Mouse (Mus musculus): ENCODE measurements around the gene Psd.

Psd gene

DNA sequence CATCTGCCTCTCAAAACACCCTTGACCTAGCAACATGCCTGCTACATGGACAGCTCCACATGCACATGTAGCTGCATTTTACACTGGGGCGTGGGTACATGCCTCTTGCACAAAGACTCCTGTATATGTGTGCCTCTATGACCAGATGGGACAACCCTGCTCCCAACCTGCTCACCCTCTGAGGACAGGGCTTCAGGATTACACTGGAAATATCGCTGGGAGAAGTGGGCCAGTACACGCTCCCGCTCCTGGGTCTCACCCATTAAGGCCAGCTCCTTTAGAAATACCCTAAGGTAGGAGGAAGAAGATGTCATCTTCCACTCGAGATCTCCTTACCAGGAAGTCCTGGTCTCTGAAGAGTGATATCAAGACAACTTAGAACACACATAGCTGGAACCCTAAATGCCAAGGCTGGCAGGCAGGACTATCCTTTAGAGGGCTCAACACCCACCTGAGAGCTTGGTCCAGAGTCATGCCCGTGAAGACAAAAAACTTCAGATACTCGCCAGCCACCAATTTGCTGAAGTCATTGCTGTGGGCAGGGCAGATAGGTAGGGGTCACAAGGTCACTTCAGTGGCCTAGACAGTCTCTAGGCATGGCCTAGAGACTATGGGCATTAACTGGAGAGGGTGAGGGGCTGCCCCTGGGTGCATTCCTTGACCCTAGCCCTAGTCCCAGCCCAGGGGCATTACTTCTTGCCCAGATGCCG lies 6.7 kb downstream of the Psd start:
- DNase-seq (ENCODE audit: low spot score in 2 of 2), result no peak

DNA sequence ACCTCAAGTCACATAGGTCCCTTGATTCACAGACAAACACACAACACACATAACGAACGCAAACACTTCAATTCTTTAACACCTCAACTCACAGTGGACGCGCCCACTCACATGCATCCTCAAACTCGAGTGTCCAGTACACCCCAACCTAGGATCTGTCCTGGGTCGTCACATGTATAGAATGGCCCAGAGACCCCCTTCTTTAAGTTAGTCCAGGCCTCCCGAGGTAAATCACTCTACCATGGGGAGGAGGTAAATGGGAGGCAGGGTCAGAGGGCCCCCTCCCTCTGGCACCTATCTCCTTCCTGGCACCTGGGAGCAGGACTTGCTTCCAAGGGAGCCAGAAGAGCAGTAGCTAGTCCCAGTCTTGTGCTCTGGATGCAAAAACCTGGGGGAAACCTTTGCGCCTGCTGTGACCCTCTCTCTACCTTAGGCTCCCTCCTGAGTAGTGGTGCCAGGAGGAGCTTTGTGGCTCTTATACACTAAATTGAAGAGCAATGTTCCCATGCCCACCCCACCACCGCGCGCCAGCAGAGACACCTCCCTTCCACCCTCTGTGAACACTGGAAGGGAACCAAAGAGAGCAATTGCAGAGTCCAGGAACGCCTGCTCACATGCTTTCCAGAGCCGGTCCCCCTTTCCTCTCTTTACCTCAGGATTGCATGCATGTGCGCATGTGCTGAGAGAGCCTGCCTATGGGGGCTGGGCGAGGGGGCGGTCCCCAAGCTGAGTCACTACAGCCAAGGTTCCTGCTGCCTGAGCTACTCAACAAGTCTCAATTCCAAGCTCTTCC lies 8.2 kb downstream of the Psd start:
- DNase-seq (ENCODE audit: low spot score in 2 of 2), result peak; percentile 73 to 82

DNA sequence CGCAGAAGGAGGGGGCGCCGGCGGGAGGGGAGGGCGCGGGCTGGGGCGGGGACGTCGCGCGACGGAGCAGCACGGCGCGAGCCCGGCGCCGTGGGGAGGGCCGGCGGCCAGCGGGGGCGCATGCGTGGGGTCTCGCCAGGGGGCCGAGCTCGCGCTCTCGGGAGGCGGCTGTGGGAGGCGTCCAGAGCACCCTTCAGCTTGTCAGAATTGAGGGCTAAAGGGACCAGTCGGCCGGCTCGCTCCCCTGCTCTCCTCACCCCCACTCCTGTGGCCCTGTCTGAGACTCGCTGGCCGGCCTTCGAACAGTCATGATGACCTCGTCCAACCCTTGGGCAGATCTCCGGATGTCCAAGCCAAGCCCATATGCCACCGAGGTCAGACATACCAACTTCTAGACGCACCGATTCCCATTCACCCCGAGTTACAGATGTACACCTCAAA lies 8.9 kb downstream of the Psd start:
- peak; percentile 64 for DNase-seq (ENCODE audit: low spot score in 2 of 2)

DNA sequence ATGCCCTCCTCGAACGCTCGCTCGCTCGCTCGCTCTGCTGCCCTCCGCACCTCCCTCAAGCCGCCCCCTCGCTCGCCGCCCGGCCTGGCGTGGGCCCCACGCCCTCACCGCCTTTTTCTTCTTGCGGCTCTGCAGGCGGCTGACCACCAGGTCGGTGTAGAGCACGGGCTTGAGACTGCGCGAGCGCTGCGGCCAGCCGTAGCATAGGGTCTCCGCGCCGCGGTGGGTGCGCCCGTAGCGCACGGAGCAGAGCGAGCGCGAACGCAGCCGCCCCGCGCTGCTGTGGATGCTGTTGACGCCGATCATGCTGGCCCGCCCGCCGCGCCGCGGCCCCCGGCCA lies 9.4 kb downstream of the Psd start:
- peak in 1 of 2 experiments; percentile 18 for DNase-seq (ENCODE audit: low spot score in 2 of 2)

DNA sequence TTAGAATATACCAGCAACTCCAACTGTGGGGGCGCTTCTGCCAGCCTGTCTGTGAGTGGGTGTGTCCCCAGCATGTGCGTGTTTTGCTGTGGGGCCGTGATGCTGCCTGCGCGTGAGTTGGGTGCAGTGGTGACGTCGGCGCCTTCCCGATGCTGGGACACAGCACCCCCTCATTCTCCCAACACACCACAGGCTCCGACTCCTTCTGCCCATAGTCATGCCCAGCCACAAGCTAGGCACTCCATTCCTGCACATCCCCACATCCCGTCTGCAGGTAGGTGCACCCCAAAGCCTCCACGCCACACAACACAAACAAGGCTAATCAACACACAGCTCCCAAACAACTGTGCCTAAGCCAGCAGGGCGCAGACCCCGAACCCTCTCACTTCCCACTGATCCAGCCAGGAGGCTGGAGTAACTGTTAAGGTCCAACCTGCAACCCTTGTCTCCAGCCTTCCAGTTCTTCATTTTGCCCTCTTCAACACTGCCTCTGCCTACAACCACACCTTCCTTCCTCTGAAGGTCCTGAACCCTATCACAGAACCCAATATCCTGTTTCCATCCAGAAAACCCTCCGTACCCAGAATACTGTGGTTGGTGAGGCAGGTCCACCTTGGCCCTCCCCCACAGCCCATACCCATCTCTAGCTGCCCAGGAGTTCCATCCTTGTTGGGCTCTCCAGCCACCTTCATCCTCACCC lies 10.0 kb downstream of the Psd start:
- DNase-seq (ENCODE audit: low spot score in 2 of 2), result peak in 1 of 2 experiments; percentile 18

DNA sequence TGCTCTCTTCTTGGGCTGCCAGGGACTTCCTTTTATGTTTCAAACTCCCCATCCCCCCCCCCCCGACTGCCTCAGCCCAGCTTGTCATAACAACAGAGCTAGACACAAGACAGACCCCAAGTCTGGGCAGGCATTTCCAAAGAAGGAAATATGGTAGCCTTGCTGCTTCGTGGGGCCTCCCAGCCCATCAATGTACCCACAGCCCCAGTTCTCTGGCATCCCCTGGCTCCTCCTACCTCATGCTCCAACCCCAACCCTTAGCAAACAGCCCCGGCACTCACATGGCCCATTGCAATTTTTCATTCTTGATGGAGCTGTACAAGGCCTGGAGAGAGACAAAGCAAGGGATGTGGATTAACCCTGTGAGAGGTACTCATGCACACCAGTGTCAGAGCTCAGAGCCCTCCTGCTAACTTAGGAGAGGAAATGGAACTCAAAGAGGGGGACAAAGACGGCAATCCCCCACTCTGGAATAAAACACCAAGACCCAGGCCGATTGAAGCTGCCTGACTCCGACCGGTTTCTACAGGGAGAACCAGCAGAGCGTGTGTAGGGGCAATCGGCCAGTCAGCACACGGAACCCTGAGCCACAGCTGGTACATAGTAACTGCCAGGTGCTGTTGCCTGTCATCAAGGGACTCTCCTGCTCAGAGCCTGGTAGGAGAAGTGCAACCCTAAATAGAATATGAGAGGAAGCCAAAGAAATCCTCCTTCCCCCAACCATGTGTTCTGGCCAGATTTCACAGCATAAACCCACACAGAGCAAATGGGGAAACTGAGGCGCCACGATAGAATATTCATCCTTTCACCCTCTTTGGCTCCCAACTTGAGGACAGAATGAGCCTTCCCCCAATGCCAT lies 11.0 kb downstream of the Psd start:
- peak in 1 of 2 experiments; percentile 19 for DNase-seq (ENCODE audit: low spot score in 2 of 2)

DNA sequence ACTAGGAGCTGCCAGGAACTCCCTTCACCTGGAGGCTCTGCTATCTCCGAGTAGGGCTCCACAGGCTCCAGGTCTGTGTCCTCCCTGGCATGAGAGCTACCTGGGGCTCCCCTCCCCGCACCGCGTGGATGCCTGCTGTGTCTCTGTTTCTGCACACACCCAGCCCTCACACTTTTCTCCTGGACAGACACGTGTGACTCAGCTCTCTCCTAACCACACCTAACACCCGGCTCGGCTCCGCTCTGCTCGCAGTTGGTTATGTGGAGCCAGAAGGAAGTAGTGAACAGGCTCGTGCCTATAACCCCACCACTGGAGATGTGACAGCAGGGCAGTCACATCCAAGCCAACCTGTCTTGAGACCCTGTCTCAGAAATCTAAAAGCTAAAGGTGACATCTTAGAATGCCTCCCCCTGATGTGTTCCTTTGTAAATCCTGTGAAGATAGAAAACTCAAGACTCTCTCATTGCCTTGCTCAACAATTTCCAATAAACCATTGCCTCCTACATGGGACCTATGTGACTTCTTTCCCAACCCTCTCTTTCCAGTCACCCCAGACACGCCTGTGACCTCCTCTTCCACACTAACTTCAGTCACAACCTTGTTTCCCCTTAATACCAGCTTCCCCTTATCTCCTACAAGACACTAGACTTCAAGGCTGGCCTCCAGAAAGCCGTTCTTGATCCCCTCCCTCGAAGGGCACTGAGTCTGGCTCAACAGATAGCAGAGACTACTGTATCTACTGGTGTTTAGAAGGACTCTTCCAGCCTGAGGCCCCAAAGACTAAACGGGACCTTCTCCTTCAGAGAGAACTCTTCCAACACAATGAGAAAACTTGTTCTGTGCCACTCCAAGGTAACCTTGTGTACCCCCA lies 11.8 kb downstream of the Psd start:
- peak in 1 of 2 experiments; percentile 17 for DNase-seq (ENCODE audit: low spot score in 2 of 2)

DNA sequence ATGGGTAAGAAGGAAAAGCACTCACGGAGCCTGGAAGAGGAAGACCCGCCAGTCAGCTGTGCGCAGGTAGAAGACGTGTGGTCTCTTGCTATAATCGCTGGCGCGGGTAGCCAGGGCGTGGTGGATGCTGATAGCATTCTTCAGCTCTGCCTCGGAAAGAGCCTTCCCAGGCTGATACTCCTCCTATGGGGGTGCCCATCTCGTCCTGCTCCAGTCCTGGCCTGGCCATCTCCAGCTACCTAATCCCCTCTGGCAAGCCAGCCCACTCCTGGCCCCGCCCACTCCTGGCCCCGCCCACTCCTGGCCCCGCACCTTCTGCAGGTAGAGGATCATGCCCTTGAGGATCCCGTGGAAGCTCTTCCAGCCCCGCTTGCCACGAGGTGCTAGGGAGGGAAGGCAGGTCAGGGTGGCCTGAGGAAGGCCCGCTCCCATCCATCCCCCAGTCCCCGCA lies 12.8 kb downstream of the Psd start:
- DNase-seq (ENCODE audit: low spot score in 2 of 2), result peak in 1 of 2 experiments; percentile 59

DNA sequence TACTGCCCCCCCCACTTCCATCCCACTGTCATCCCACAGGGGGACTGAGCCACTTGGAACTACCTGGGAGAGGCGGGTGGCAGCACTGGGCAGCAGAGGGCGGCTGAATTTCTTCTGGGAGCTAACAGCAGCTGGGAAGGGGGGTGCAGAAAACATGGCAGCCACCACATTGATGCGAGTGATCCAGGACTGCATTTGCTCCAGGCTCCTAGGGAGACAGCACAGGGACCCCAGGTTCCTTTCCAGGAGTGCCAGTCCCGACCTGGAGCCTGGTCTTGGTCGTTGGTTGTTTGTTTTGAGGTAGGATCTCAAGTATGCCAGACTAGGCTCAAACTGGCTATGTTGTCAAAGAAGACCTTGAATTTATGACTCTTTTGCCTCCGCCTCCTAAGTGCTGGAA lies 13.4 kb downstream of the Psd start:
- DNase-seq (ENCODE audit: low spot score in 2 of 2), result no peak

DNA sequence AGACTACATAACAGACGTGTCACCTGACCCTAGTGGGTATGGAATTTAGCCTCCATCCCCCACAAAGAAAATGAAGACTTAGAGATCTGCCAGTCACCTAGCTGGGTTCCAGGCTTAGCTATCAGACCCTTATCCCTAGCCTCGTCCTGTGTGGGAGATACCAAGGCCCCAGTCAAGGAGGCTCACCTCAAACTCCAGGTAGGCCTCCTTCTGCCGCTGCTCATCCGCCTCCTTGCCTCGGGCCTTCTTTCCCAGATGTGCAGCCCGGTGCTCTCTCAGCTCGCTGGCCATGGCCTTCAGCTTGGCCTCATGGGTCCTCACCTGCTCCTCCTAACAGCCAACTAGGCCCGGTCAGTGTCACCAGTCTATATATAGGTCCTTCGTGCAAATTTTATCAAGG lies 13.8 kb downstream of the Psd start:
- DNase-seq (ENCODE audit: low spot score in 2 of 2), result no peak

DNA sequence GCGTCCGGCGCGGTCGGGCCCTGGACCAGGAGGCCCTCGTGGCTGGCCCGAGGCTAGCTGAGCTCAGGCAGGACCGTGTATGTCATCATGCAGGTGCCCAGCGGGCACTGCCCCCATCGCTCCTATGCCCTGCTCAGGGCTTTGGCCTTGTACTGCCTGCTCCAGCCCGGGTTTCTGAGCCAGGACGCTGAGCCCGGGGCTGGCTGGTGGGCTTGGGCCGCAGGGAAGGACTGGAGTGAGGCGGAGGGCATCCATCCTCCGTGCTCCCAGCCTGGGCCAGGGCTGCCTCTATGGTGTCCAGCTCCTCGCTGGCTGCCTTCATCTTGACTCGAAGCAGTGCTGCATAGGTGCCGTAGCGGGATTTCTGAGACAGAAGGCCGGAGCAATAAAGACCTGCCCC lies 14.4 kb downstream of the Psd start:
- no peak for DNase-seq (ENCODE audit: low spot score in 2 of 2)

DNA sequence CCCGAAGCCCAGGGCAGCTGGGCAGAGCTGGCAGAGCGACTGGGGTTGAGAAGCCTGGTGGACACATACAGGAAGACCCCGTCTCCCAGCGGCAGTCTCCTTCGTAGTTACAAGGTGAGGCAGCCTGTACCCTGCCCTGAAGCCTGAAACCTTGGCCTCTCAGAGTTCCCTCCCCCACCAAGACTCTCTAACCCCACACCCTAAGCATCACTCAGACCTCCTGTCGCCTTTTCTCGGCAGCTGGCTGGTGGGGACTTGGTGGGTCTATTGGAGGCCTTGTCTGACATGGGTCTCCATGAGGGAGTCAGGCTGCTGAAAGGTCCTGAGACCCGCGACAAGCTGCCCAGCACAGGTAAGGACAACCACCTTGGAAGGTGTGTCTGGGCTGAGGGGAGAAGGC lies 15.6 kb downstream of the Psd start:
- no peak for DNase-seq (ENCODE audit: low spot score in 2 of 2)

DNA sequence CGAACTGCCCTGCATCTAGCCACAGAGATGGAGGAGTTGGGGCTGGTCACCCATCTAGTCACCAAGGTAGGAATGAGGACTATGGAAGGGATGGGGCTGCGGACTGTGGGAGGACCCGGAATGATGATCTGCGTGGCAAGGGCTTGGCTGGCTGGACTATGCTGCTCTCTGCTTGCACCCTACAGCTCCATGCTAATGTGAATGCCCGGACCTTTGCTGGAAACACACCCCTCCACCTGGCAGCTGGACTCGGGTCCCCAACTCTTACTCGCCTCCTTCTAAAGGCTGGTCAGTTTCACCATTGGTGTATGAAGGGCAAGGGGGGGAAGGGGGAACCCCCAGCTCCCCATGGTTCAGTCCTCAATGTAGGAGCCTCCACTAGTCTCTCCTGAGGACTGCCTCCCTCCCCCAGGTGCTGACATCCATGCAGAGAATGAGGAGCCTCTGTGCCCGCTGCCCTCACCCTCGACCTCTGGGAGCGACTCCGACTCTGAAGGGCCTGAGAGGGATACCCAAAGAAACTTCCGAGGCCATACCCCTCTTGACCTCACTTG lies 16.6 kb downstream of the Psd start:
- peak in 1 of 2 experiments; percentile 16 for DNase-seq (ENCODE audit: low spot score in 2 of 2)

DNA sequence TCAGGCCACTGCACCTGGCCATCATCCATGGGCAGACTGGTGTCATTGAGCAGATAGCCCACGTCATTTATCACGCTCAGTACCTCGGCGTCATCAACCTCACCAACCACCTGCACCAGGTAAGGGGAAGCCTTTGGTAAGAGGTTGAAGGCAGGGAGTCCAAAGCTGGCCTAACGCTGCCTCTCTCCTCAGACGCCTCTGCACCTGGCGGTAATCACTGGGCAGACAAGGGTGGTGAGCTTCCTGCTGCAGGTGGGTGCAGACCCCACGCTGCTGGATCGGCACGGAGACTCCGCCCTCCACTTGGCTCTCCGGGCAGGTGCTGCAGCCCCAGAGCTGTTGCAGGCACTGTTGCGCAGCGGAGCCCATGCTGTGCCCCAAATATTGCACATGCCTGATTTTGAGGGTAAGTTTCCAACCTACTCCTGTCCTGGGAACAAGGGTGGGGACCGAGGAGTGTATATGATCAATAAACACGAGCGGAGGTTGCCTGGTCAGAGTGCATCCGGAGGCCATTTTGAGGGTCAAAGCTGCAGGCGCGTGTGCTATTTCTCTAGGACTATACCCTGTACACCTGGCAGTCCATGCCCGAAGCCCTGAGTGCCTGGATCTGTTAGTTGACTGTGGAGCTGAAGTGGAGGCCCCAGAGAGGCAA lies 17.2 kb downstream of the Psd start:
- no peak for DNase-seq (ENCODE audit: low spot score in 2 of 2)

DNA sequence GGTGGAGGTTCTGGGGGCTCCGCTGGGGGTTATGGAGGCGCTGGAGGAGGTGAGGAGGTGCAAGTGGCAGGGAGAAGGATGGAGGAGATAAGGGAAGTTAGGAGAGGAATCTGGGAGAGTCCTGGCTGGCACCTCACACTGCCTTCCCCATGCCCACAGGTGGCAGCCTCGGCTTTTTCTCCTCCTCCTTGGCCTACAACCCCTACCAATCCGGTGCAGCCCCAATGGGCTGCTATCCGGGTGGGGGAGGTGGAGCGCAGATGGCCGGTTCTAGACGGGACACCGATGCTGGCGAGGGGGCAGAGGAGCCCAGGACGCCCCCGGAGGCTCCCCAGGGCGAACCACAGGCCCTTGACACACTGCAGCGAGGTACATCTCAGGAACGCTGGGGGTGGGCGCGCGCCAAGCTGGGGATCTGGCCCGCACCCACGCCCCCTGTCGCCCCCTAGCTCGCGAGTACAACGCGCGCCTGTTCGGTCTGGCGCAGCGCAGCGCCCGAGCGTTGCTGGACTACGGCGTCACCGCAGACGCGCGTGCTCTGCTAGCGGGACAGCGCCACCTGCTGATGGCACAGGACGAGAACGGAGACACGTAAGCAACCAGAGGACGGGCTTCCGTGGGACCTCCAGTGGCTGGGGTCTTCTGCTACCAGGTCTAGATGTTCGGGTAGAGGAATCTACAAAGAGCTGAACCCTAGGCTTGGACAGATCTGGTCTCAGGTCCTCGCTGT lies 18.1 kb downstream of the Psd start:
- peak; percentile 76 to 89 for DNase-seq (ENCODE audit: low spot score in 2 of 2)

DNA sequence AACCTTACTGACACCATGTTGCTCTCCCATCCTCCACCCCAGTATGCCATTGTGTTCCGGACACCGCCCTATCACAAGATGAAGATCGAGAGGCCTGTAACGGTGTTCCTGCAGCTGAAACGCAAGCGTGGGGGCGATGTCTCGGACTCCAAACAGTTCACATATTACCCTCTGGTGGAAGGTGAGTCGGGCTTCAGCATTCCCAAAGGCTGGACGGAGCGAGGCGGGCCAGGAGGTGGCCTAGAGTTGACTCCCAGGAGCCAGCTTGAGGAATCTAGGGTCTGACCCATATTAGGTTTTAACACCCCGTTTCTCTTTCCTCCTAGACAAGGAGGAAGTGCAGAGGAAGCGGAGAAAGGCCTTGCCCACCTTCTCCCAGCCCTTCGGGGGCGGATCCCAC lies 18.7 kb downstream of the Psd start:
- no peak for DNase-seq (ENCODE audit: low spot score in 2 of 2)

DNA sequence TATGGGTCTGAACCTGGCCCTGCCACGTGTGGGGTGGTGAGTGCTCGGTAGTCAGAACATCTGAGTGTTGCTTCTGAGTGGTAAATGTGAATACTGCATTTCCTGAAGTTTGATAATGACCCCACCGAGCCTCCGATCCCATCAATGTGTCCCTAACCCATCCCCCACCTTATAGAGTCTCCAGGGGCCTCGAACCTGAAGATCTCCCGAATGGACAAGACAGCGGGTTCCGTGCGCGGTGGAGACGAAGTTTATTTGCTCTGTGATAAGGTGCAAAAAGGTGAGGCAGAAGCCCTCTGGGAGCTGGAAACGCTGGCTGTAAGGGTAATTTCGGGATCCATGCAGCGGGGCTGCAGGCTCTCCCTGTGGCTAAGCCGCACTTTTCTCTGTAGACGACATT lies 19.2 kb downstream of the Psd start:
- DNase-seq (ENCODE audit: low spot score in 2 of 2), result no peak

DNA sequence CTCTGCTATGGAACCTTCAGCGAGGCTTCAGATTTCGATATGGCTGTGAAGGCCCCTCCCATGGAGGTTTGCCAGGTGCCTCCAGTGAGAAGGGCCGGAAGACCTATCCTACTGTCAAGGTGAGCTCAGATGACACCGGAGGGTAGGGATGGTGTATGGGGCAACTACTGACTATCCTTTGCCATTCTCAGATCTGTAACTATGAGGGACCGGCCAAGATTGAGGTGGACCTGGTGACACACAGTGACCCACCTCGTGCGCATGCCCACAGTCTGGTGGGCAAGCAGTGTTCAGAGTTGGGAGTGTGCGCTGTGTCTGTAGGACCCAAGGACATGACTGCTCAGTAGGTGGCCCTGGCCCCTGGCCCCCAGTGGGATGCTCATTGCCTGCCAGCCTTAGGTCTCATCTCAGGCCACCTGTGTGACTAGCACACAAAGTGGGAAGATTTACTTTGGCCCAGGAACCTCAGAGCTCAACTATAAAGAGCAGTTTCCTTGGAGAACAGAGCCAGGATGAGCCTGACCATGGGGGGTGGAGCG lies 20.1 kb downstream of the Psd start:
- no peak for DNase-seq (ENCODE audit: low spot score in 2 of 2)

DNA sequence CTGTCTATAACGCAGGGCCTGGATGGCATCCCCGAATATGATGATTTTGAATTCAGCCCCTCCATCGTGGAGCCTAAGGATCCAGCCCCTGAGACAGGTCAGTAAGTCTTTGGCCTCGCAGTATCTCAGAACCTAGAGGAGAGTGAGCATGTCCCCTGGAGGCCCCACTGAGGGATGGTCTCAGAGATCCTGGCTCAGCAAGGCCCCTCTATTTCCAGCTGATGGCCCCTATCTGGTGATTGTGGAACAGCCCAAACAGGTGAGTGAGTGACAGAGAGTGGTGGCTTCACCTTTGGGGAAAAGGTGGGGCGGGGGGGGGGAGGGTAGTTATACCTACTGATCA lies 20.7 kb downstream of the Psd start:
- no peak for DNase-seq (ENCODE audit: low spot score in 2 of 2)
